Mouse (Mus musculus) heart, postnatal 0 days (tissue): Measurements from ENCODE around the gene Mta1. TPM values are rescaled to one million over a fixed set of nuclear protein-coding genes. Genes with fewer than 3 reads are reported as not detected.

Experiments
- ATAC-seq: fragments of 200-750 bp; cut with Nextera tagmentation; 2 replicates; pipeline ENCODE4 v1.8.0; 2017; ENCODE audit warnings: low read depth, moderate number of reproducible peaks, moderate library complexity; ENCODE audit not compliant: insufficient read depth
- DNase-seq: peaks from one replicate; pipeline ENCODE4 v3.0.0-alpha.2; 2016; ENCODE audit warnings: low spot score
- H3K27ac ChIP-seq: fragments of 300-500 bp; sonication (generic); 2 replicates; pipeline ENCODE4 v1.5.1; 2014; ENCODE audit warnings: low read depth, mild to moderate bottlenecking
- H3K27me3 ChIP-seq: fragments of 300-500 bp; sonication (generic); 2 replicates; pipeline ENCODE4 v1.6.1; 2014; ENCODE audit warnings: low read length, mixed read lengths; ENCODE audit not compliant: control insufficient read depth, insufficient read depth
- H3K36me3 ChIP-seq: fragments of 300-500 bp; sonication (generic); replicated peaks from 2 replicates; pipeline ENCODE4 v1.6.1; 2014; ENCODE audit warnings: low read length, mixed read lengths; ENCODE audit not compliant: control insufficient read depth, insufficient read depth
- H3K4me1 ChIP-seq: fragments of 300-500 bp; sonication (generic); 2 replicates; pipeline ENCODE4 v1.6.1; 2014; ENCODE audit warnings: antibody characterized with exemption; ENCODE audit not compliant: control insufficient read depth, insufficient read depth
- H3K4me2 ChIP-seq: fragments of 300-500 bp; sonication (generic); 2 replicates; pipeline ENCODE4 v1.6.1; 2014; ENCODE audit warnings: low read depth, mild to moderate bottlenecking, low read length, moderate library complexity
- H3K4me3 ChIP-seq: fragments of 300-500 bp; sonication (generic); 2 replicates; pipeline ENCODE4 v1.5.1; 2014; ENCODE audit warnings: low read depth, low read length
- H3K9ac ChIP-seq: fragments of 300-500 bp; sonication (generic); replicated peaks from 2 replicates; pipeline ENCODE4 v1.6.1; 2014; ENCODE audit warnings: low read depth, low read length, mixed read lengths
- H3K9me3 ChIP-seq: fragments of 300-500 bp; sonication (generic); replicated peaks from 2 replicates; pipeline ENCODE4 v1.6.1; 2016; ENCODE audit warnings: low read length; ENCODE audit not compliant: control insufficient read depth
- CTCF ChIP-seq: IDR thresholded peaks from 2 replicates; pipeline ENCODE4 v1.5.1; 2016; ENCODE audit warnings: antibody characterized with exemption, control low read depth, low read depth
- EP300 ChIP-seq: IDR thresholded peaks from 2 replicates; pipeline ENCODE4 v1.6.1; 2016; ENCODE audit warnings: antibody characterized with exemption, low read depth
- WGBS: fragments of 180-500 bp; shearing (Covaris S2); extraction: QIAGEN DNeasy Blood & Tissue Kit; methylation state at CpG from one replicate; pipeline ENCODE4 v1.1.7; 2014; 5-methylcytosine and 5-hydroxymethylcytosine counted together
- polyA plus RNA-seq: library from polyadenylated mRNA; unstranded; fragments of >200 nt; fragmentation: Nextera tagmentation; extraction: Ambion mirVana; gene quantifications from 2 replicates; pipeline ENCODE4 v1.2.1, GENCODE M21; 2015
- total RNA-seq: library from RNA; depleted of rRNA; stranded (reverse); fragments of >200 nt; gene quantifications from 2 replicates; pipeline ENCODE4 v1.2.3, GENCODE M21; 2014; ENCODE audit warnings: low replicate concordance; rRNA removed

Mta1 gene
- total RNA-seq (26.3 and 32.0 TPM in 2 replicates), polyA plus RNA-seq (10.9 and 11.8 TPM in 2 replicates)

DNA sequence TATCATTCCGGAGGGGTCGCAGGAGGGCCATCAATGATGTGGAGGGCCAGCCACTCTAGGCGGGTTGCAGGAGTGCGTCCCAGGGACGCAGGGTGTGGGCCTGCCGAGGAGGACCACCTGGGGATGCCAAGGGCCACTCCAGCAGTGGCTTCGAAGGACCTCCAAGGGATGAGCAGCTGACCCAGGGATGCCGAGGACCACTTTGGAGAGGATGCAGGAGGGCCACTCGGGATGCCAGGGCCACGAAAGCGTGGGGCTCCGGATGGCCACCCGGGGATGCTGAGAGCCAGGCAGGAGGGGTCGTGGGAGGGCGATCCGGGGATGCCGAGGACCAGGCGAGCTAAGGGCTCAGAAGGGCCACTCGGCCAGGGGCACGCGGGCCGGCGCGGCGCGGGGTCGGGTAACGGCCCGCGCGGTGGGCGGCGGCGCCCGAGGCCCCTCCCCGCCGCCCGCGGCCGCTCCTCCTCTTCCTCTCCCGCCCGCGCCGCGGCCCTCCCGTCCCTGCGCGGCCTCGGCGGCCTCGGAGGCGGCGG, at the start of gene Mta1:
TSS of gene Mta1 (plus strand) at position 530 of the 533 bp plus-strand sequence.
- H3K4me1 ChIP-seq = peaks cover 33% of the 10 kb centered on the region
- H3K36me3 ChIP-seq = no peaks in the 10 kb centered on the region
- H3K9me3 ChIP-seq = no peaks in the 10 kb centered on the region
- peak within 1 kb of the TSS; percentile 94 for H3K4me2 ChIP-seq
- ATAC-seq = peak; percentile 62
- DNase-seq = peak; percentile 46
- H3K9ac ChIP-seq = peak within 1 kb of the TSS; percentile 88
- no peak for TF ChIP-seq EP300
- no peak for TF ChIP-seq CTCF
- peak within 1 kb of the TSS; percentile 83 for H3K4me3 ChIP-seq
- H3K27me3 ChIP-seq = 0 out of 2 replicates have a peak, but pooled peaks cover 5% of the 10 kb centered on the region
- WGBS = 5% methylated on average over 13 of the region's 53 CpGs
- peak within 1 kb of the TSS; percentile 78 for H3K27ac ChIP-seq

DNA sequence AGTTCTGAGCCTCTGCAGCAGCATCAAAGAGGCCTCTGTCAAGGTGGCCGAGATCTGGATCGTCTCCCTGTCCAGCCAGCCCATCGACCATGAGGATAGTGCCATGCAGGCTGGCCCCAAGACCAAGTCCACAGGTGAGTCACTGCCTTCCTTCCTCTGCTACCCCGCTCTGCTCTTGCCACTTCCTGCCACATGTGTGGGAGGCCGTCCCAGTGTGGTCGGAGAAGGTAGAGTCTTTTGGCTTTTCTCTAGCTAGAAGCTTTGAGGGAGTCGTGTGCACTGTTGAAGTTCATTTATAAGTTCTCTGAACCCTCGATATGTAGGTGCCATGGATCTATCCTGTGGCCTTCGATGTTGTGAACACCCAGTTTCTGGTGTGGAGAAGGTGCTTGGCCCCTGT, 48.2 kb upstream of the Mta1 start:
- H3K4me2 ChIP-seq = no peak overlapping the region
- 0 out of 2 replicates have a peak, but pooled peaks cover 6% of the 10 kb centered on the region for H3K4me1 ChIP-seq
- H3K27me3 ChIP-seq = no peaks in the 10 kb centered on the region
- no peak overlapping the region for H3K9ac ChIP-seq
- DNase-seq (no peak), ATAC-seq (no peak)
- H3K4me3 ChIP-seq = no peak overlapping the region
- TF ChIP-seq CTCF = no peak
- no peak for TF ChIP-seq EP300
- no peaks in the 10 kb centered on the region for H3K9me3 ChIP-seq
- no peak overlapping the region for H3K27ac ChIP-seq
- H3K36me3 ChIP-seq = peaks cover 68% of the 10 kb centered on the region
- 75% methylated on average over 9 of the region's 9 CpGs for WGBS

DNA sequence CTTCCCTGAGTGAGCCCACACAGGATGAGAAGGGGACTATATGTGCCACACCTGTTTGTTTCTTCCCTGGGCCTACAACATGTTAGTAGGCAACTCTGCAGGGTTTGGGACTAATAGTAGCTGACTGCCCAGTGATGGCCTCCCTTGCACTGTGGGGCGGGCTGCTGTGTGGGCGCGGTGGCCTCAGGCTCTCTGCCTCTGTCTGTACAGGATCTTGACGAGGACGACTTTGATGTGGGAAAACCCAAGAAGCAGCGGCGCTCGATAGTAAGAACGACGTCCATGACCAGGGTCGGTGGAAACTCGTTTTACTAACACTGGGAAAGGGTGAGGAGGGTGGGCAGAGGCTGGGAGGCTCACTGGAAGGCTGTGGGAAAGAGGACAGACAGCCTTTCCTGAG, 47.4 kb upstream of the Mta1 start:
- no peaks in the 10 kb centered on the region for H3K27me3 ChIP-seq
- no peak for ATAC-seq
- peaks cover 68% of the 10 kb centered on the region for H3K36me3 ChIP-seq
- no peak for TF ChIP-seq EP300
- TF ChIP-seq CTCF = no peak
- no peaks in the 10 kb centered on the region for H3K9me3 ChIP-seq
- 0 out of 2 replicates have a peak, but pooled peaks cover 6% of the 10 kb centered on the region for H3K4me1 ChIP-seq
- no peak for DNase-seq
- H3K9ac ChIP-seq = no peak overlapping the region
- H3K4me3 ChIP-seq = no peak overlapping the region
- H3K4me2 ChIP-seq = no peak overlapping the region
- no peak overlapping the region for H3K27ac ChIP-seq
- WGBS = 86% methylated on average over 12 of the region's 12 CpGs

DNA sequence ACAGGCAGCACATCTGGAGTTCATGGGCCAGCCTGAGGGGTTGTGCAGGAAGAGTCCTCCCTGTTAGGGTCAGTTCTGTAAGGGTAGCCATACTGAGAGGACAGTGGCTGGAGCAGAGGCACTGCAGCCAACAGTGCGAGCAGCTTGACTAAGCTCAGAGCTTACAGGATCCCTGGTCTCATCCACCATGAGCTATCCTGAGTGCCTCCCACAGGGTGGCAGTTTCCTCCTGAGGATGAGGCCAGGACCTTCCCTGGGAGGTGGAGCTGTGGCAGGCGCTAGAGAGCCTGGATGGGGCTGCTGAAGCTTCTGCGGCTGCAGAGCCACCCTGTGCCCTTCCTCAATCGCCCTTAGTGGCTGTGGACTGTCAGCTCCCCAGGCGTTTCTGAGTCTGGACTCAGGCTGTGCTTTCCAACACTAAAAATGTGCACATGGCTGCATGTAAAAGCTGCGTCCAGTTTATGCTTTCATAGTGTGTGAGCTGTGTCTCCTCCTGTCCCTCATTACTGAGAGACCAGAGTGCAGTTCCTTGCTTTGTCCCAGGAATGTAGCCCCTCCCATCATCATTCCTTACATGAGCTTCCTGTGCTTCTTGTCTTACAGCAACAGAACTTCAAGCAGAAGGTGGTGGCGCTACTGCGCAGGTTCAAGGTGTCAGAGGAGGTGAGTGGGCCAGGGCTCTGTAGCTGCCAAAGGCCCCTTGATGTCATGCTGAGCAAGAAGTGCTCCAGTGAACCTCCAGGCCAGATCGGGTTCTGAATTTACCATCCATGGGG, 46.3 kb upstream of the Mta1 start:
- ATAC-seq (no peak), DNase-seq (no peak)
- no peaks in the 10 kb centered on the region for H3K9me3 ChIP-seq
- no peak overlapping the region for H3K9ac ChIP-seq
- H3K27me3 ChIP-seq = no peaks in the 10 kb centered on the region
- 0 out of 2 replicates have a peak, but pooled peaks cover 6% of the 10 kb centered on the region for H3K4me1 ChIP-seq
- no peak overlapping the region for H3K4me2 ChIP-seq
- peaks cover 69% of the 10 kb centered on the region for H3K36me3 ChIP-seq
- no peak overlapping the region; the same call in 1 of the 2 replicates for H3K27ac ChIP-seq
- no peak overlapping the region for H3K4me3 ChIP-seq
- TF ChIP-seq CTCF (no peak), EP300 (no peak)
- 33% methylated on average over 9 of the region's 9 CpGs for WGBS

DNA sequence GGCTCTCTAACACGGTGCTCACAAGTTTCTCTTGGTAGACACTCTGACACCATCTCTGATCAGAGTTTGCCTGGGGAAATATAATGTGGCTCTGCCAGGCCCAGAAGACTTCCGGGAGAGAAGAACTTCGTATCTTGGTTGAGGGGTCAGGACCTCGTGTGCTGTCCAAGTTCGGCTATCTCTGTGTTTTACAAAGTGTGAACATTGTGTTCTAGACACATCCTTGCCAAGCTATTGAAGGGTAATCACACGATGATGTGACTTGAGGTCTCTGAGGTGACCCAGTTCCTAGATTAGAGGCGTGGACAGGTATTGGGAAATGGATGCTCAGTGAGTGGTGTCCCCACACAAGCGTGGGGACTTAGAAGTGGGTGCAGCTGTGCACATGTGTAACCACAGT, 42.0 kb upstream of the Mta1 start:
- Histone ChIP-seq H3K4me1 (0 out of 2 replicates have a peak, but pooled peaks cover 6% of the 10 kb centered on the region), H3K4me3 (no peak overlapping the region), H3K36me3 (peaks cover 78% of the 10 kb centered on the region), H3K9ac (no peak overlapping the region), H3K27me3 (no peaks in the 10 kb centered on the region), H3K27ac (no peak overlapping the region), H3K9me3 (no peaks in the 10 kb centered on the region), H3K4me2 (no peak overlapping the region)
- DNase-seq (peak; percentile 49), ATAC-seq (peak; percentile 70)
- WGBS = 34% methylated on average over 8 of the region's 8 CpGs
- TF ChIP-seq EP300 = peak; percentile 89
- TF ChIP-seq CTCF = no peak
